Comparison of ENCODE assay signal across 28 mouse cellular contexts in the genomic region with DNA sequence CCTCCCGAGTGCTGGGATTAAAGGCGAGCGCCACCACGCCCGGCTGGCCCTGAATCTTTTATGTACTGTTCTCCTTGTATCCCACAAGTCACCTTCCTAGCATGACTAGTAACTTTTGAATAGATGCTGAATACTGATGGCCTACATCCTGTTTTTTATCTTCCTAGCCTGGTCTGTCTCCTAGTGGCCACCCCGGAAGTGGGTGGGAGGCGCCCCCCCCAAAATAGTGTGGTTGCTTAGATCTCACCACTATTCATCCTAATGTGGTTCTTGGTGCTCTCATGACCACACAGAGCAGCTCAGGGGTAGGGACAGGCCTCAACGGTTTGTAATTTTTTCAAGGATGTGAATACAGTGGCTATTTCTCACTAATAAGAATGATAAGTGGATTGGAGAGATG. TPM values are rescaled to one million over a fixed set of nuclear protein-coding genes. Genes with fewer than 3 reads are reported as not detected.
"Had no signal": no experiment of that assay in that cellular context is flagged by ENCODE, and none has a peak within 500 bp of the region (broad histone marks: within the 10 kb centered on the region; RNA-seq: fewer than 3 reads in every experiment).

No protein-coding gene starts in this region.

- H3K27me3 ChIP-seq: midbrain, embryonic 15.5 days; neural tube, embryonic 15.5 days; stomach, embryonic 15.5 days had no signal

- H3K4me2 ChIP-seq: limb, embryonic 13.5 days; liver, embryonic 12.5 days; liver, embryonic 15.5 days; lung, embryonic 15.5 days; midbrain, embryonic 12.5 days; midbrain, embryonic 15.5 days; neural tube, embryonic 12.5 days; neural tube, embryonic 15.5 days; stomach, embryonic 15.5 days had no signal

- ATAC-seq: liver, embryonic 12.5 days; midbrain, embryonic 15.5 days had no signal

- H3K27ac ChIP-seq: limb, embryonic 10.5 days; limb, embryonic 13.5 days; liver, embryonic 12.5 days; liver, embryonic 15.5 days; lung, embryonic 15.5 days; midbrain, embryonic 12.5 days; midbrain, embryonic 15.5 days; neural tube, embryonic 12.5 days; neural tube, embryonic 15.5 days; stomach, embryonic 15.5 days had no signal

- DNase-seq: kidney, adult 8-10 months; kidney, postnatal 14 days; kidney, postnatal 4 days; liver; lung, adult 18-20 months; lung, postnatal 10 days; lung, postnatal 36 days; right cerebral cortex, adult 18-20 months; right cerebral cortex, postnatal 25 days; spleen, adult 18-20 months; thymus, postnatal 25 days had no signal

- H3K4me3 ChIP-seq: limb, embryonic 10.5 days; limb, embryonic 13.5 days; liver, embryonic 12.5 days; liver, embryonic 15.5 days; lung, embryonic 15.5 days; midbrain, embryonic 12.5 days; midbrain, embryonic 15.5 days; neural tube, embryonic 12.5 days; neural tube, embryonic 15.5 days; stomach, embryonic 15.5 days had no signal

- H3K9ac ChIP-seq: limb, embryonic 13.5 days; liver, embryonic 12.5 days; liver, embryonic 15.5 days; lung, embryonic 15.5 days; midbrain, embryonic 12.5 days; midbrain, embryonic 15.5 days; neural tube, embryonic 12.5 days; neural tube, embryonic 15.5 days; stomach, embryonic 15.5 days had no signal

- H3K9me3 ChIP-seq: limb, embryonic 10.5 days; limb, embryonic 13.5 days; liver, embryonic 12.5 days; liver, embryonic 15.5 days; lung, embryonic 15.5 days; midbrain, embryonic 12.5 days; midbrain, embryonic 15.5 days; neural tube, embryonic 12.5 days; neural tube, embryonic 15.5 days; stomach, embryonic 15.5 days had no signal

RNA-seq across cellular contexts. Expression of gene Lin7b, which starts 4.2 kb away (rescaled TPM):
- total RNA-seq: megakaryocyte progenitor cell, adult 5-6 weeks had no signal
- polyA plus RNA-seq: liver, embryonic 15.5 days had no signal

RNA-seq across cellular contexts. Expression of gene Ppfia3, which starts 7.8 kb away (rescaled TPM):
- total RNA-seq: megakaryocyte progenitor cell, adult 5-6 weeks had no signal

RNA-seq across cellular contexts. Expression of gene Kcna7, which starts 30.8 kb away (rescaled TPM):
- total RNA-seq: layer of hippocampus, adult 18-20 months; layer of hippocampus, postnatal 14 days; left cerebral cortex, adult 18-20 months; left cerebral cortex, postnatal 25 days; megakaryocyte progenitor cell, adult 5-6 weeks; megakaryocyte-erythroid progenitor cell, adult 5-6 weeks had no signal
- polyA plus RNA-seq: kidney, embryonic 16.5 days; limb, embryonic 13.5 days; liver, embryonic 15.5 days; lung, embryonic 15.5 days; midbrain, embryonic 12.5 days; midbrain, embryonic 15.5 days; neural tube, embryonic 12.5 days; stomach, embryonic 15.5 days had no signal

RNA-seq across cellular contexts. Expression of gene Ntf5, which starts 38.9 kb away (rescaled TPM):
- total RNA-seq: layer of hippocampus, adult 18-20 months; megakaryocyte-erythroid progenitor cell, adult 5-6 weeks had no signal
- polyA plus RNA-seq: neural tube, embryonic 15.5 days had no signal
